Mouse (Mus musculus): ENCODE measurements around the gene Gm49486.
A peak's percentile ranks its signal among the peaks of the same experiment; 100 is the strongest.
"Not testable (repeated sequence)": the region's sequence is repeated elsewhere in the genome, so short reads cannot be mapped to it uniquely, and the experiment has no call there.

Gene Gm49486

DNA sequence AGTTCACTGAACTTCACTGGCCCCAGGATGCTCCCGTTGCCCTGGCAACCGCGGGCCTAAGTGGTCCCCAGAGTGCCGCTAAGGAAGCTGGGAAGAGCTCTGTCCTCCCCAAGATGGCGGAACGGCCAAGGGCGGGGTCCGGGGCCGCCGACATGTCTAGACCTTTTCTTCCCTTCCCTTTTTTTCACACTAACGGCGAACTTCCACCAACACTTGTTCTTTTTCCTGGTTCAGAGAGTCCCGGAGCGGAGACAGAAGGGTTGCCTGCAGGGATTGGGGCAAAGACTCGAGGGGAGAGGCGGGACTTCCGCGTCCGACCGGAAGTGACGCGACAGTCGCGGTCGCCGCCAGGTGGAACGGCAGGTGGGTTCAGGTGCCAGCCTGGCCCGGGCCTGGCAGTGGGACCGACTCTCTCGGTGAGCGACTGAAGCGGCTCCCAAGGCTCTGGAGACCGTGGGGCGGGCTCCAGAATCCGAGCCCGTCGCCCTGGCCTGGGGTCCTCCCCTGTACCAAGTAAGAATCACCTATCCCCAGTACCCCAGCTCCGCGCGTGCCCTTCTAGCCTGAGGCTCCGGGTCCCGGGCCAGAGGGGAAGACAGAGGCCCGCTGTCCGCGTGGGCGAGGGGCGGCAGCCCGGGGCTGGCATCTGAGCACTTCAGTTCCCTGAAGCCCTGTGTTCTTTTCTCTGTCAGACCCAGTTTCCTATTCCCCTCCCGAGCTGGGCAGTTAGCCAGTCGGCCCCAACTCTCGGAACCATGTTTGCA lies at the start of gene Gm49486, which contains the start of gene Pick1:
Gene Gm49486 (plus strand): TSS at position 334 of the 764 bp plus-strand sequence.
Gene Pick1 (plus strand): TSS at position 116 of the 764 bp plus-strand sequence.
- peak; percentile 94 for DNase-seq

DNA sequence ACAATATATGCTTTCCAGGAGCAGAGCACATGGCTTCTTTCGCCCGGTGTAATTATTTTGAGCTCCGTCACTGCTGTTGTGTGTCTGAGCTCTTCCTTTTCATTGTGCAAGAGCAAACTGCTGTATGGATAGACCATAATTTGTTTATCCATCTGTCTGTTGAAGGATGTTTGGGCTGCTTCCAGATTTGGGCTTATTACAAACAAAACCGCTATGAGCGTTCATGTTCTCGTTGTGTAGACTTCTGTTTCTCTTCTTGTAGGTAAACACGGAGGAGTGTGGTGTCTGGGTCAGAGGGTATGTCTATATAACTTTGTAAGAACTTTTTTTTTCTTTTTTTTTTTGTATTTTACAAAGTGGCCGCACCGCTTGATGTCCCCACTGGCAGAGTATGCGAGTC lies 44.0 kb upstream of the Gm49486 start:
- no peak for DNase-seq

DNA sequence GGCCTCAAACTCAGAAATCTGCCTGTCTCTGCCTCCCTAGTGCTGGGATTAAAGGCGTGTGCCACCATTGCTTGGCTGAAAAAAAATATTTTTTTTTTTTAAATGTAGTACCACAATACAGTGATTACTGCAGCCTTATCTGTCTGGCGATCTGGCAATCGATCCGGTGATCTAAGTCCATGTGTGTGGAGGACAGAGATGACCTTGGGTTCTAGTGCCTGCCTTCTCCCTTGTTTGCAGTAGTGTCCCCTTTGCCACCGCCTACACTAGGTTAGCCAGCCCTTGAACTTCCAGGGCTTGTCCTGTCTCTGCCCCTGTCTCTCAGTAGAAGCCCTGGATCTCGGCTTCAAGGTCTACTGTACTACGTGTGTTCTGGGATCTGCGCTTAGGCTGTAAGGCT lies 41.4 kb upstream of the Gm49486 start:
- DNase-seq = no peak

DNA sequence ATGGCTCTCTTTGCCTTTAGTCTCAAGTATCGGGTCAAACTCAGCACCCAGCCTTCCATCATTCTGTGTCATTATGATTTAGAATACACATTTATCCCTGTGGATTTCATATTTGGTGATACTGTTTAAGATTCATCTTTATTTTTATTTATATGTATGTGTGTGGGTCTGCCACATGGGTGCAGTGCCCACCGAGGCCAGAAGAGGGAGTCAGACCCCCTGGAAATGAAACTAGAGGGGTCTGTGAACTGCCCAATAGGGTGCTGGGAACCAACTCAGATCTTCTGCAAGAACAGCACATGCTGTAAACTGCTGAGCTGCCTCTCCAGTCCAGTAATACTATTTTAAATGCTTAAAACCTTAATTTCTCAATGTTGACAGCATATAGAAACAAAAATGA lies 37.8 kb upstream of the Gm49486 start:
- no peak for DNase-seq

DNA sequence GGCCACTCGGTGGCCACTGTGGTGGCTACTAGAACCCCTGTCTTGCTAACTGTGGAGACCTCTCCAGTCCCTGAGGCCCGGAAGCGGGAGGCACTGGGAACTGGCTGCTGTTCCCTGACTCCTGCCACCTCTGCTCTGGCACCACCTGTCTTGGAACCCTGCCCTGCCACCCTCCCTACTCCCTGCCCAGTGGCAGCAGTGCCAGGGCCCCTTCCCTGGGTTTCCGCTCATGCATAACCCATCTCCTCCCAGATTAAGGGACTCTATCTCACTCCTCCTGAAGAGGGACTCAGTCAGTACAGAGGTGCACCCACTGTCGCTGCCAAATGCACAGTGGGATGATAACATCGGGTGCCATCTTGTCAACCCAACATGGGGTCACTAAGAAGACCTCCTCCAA lies 36.7 kb upstream of the Gm49486 start:
- no peak for DNase-seq

DNA sequence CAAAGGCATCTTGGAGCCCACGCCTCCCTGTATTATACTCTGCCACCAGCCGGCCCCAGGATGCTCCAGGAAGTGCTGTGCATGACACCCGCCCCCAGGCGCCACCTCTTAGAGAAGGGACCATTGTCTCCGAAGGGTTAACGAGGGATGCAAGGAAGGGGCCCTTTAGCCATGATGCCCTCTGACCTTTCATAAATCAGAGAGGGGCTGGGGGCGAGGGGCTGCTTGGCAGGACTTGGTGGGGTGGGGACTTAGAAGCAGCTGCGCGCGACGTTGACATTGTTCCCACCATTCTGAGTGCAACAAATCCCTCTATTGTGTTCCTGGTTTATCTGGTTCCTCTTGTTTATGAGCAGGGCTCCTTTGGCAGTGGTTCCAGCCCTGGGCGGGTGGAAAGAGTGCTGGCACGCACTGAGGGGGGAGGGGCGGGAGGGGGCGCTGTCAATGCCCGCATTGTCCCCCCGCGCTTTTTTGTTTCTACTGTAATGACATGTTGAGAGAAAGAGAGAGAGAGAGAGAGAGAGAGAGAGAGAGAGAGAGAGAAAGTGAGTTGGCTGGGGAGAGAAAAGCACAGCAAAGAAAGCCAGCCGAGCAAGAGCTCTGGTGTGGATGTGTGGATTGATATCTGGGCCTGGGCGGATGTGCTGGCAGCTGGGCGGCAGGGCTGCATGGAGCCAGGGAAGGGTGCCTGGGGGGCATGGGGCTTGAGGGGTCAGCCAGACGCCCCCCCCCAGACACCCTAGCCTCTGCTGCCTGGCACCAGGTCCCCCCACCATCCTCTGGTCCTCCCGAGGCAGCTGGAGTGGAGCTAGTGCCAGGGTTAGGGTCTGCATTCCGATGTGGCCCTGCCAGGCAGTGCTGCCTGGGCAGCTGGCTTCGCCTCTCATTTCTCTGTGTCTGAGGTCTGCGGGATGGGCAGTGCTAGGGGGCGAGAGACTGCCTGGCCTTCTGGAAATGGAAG lies 36.0 kb upstream of the Gm49486 start:
- no peak for DNase-seq

DNA sequence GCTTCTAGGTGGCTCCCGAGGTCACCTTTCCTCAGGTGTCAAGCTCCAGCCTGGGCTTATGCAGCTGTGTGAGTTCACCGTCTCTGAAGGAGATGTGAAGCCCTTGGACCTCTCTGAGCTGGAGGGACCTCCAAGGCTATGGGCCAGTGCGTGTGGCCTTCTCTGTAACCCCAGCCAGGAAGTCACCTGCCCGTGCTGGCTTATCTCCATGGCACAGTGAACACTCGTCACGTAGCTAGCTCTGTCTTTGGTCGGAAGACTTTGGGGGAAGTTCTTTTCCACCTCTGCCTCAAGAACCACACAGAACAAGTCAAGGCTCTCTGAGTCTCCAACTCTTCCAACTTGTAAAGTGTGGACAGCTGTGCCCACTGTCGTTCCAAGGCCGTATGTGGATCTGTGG lies 35.1 kb upstream of the Gm49486 start:
- no peak for DNase-seq

DNA sequence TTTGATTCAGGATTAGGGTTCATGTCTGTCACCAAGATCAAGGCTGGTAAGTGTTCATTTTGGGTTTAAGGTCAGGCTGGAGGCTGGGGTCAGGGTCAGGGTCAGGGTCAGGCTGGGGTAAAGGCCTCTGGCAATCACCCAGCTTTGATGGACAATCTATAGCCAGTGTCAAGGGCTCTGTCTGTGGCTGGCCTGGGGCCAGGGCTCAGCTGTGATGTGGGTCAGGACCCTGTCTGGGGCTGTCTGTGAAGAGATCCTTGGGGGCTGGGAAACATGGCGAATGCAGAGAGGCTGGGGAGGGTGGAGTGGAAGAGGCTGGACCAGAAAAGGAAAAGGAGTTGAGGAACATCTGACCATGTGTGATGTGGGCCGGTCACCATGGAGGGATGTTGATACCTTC lies 34.2 kb upstream of the Gm49486 start:
- no peak for DNase-seq

DNA sequence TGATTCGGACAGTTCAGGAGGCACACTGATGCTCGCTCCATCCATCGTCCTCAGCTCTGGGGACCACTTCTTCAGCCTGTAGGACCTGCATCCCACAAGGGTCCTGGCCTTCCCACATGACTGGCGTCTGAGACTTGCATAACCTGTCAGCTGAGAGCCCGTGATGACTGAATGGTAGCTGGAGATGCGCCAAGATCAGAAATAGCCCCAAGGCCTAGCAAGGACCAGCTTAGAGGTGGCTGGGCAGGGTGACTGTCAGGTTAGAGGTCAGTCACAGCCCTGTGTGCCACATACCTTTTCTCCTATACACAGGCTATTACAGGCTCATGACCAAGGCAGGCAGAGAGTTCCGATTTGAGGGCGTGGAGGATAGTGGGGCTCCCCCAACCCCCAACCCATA lies 33.7 kb upstream of the Gm49486 start:
- DNase-seq = no peak

DNA sequence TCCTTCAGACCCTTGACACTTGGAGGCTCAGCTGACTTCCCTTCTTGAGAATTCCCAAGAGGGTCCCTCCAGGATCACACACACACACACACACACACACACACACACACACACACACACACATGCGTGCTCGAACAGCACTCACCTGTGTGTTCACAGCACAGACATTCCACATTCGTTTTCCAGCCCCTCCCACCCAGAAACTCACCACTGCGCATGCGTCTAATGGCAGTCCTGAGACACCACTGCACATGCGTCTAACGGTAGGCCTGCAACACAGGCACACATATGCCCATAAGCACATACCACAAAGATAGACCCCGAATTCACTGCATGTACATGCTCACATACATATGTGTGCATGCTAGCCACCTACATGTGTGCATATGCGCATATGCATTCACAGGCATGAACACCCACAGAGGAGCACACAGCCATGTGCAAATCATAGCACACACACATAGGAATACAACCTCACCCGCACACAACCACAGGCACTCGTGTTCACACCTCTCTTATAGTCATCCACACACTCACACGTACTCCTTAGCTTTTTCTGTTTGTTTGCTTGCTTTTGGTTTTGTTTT lies 29.7 kb upstream of the Gm49486 start:
- DNase-seq = no peak

DNA sequence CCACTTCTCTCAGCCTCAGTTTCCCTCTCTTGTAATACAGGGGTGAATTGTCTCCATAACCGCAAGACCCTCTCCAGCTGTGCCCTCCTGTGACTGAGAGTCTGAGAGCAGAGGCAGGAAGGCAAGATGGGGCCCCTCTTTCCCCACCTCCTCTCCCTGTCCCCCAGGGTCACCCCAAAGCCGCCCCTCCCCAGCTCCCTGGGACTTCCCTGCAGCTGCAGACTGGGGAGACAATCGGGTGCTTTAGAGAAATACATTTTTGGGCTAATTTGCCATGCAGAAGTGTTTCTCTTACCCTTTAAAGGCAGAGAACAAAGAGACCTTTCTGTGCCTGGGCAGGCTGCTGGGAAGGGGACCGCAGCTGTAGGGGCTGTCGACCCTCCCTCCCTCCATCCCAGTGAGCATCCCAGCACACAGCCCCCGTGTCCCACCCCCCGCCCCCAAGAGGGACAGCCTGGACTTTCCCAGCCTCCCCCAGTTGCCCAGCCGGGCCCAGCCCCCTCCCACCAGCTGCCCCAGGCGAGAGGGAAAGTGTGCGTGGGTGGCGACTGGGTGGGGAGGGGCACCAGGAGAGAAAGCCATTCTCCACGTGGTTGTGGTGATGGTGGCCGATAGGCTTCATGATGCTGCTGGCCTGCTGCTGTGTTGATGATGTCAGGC lies 27.6 kb upstream of the Gm49486 start:
- DNase-seq = no peak

DNA sequence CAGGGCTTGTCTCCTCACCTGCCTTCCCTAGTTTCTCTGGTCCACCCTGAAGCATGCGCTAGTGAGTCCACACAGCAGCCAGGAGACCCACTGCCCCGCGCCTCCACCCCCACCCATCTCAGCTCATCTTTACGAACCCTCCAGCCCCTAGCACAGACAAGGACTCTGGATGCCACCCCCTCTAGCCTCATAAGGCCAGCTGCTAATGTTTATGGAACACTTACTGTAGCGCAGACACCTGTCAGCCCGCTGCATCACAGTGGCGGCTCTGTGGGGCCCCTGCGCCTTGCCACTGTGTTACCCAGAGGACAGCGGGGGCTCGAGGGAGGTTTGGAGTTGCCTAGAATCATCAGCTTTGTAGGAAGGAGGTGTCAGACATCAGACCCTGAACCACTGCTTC lies 26.6 kb upstream of the Gm49486 start:
- DNase-seq = no peak

DNA sequence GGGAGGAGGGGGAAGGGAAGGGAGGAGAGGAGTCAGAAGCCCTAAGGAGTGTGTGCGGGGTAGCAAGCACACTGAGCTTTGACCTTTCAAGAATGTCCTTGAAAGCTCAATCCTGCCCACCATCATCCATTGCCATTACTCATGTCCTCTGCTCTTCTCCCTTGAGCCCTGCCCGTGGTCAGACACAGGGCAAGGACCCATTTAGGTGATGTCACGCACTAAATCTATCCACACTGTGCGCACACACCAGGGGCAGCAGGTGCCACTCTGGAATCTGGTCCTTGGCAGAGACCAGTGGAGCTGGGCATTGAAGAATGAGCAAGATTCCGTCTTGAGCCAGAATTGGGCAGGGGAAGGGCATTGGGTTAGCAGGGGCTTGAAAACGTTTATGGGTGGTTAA lies 21.0 kb upstream of the Gm49486 start:
- DNase-seq = no peak

DNA sequence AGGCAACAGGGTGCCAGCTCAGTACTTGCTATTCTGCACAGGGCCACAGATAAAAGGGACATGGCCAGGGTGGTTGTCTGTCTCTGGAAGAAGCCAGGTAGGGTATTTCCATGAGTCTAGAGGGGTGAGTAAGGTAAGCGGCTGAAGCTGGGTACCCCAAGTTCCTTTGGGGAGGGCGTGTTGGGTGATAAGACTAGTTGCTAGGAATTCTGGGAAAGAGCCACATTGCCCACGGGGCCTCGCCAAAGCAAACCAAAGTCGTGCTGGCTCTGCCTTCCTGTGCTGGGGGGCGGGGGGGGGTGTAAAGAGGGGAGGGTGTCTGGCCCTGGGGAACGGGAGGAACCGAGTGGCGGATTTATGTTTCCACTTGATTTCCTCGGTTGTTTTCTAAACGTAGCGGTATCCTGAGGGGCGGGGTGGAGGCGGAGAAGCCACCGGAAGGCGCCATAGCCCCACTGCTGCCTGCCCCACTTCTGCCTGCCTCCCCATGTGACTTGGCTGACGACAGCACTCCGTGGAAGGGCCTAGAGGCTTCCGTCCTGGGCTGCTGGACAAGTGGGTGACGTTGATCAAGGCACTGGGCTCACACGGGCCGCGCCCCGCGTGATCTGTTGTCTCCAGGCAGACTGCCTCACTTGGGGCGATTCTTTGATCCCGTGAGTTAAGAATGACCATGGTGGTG lies 20.3 kb upstream of the Gm49486 start:
- DNase-seq = peak; percentile 70

DNA sequence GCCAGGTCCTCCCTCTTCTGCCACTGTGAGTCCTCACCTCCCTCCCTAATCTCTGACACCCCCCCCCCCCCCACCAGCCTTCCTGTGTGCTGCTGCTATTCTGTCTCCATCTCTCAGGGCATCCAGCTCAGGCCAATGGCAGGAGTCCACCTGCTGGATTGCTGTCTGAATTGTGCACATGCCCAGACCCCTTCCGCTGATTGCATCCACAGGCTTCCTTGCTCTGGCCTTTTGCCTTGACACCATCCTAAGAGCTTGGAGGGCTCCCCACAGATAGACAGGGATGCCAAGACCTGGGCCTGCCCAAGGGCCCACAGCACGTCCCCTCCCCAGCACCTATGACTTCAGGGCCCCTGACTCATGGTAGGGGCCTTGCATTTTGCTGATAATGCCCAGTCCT lies 18.8 kb upstream of the Gm49486 start:
- no peak for DNase-seq

DNA sequence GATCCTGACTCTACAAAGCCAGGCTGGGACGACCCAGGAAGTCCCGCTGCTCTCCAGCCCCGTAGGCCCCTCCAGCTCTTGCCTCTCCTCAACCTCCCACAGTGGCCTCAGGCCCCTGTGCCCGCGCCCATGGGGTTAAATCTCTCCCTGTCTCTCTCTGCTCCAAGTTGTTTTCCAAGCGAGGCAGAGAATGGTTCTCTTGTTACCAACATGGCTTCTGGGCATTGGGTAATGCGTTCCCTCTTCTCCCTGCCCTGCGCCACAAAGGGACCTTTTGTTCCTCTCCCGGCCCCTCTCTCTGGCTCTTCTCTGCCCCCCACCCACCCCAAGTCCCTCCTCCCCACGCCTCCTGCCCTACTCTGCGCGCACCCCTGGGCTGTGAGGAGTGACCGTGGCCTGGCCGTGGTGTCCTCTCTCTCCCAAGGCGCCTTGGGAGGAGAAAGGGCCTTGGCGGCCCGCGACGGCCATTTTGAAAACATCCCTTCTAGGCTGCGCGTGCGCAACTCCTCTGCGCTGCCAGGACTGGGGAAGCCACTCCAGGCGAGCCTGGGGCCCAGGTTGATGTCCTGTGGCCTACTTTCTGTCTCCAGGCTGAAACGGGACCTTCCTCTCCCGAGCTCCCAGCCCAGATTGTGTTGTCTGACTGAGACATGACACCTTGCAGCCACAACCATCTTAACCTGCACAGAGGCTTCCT lies 16.3 kb upstream of the Gm49486 start:
- DNase-seq = no peak

DNA sequence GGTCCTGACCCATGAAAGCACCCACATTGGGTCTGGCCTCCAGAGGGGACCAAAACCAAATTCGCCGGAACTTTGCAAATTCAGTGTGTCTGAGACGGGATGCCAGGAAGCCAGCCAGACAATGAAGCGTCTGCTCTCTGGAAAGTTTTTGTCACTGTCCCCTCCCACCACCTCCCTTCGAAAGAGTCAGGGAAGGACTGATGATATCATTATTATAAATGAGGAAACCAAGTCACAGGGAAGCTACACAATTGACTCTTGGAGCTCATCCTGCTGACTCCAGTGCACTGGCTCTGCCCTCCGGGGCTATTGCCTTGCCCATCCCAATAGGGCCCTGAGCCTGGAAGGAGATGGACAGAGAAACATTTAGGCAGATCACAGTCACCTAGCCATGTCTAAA lies 15.6 kb upstream of the Gm49486 start:
- peak; percentile 22 for DNase-seq

DNA sequence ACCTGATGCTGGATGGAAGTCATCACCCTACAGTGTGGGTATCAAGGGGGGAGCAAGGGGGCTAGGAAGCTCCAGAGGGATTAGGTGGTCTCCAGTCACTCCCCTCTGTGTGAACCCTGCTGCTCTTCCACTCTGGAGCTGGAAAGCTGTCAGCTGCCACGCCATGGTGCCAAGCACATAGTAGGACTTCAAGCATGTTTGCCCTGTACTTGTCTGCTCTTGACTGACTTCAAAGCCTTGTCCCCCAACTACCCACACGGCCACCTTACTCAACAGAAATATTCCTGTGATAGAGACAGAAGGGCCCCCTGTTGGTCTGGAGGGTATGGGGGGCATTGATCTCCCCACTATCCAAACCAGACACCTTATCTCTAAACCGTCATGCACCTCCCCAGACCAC lies 13.0 kb upstream of the Gm49486 start:
- no peak for DNase-seq

DNA sequence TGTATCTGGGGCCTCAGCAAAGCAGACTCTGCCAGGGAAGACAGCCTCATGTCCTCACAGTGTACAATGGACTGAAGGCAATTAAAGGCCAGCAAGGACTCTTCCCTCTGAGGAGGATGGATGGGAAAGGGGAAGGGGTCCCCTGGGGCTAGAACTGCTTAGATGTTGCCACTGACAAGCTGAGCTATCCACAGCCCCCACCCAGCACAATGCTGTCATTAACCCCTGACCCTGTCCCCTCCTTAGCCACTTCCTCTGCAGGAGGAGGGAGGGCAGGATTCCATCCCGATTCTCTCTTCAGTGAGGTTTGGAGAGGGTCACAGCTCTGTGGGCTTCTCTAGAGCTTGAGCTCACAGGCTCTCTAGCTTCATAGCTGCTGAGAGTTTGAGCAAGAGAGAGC lies 9.6 kb upstream of the Gm49486 start:
- DNase-seq = no peak

DNA sequence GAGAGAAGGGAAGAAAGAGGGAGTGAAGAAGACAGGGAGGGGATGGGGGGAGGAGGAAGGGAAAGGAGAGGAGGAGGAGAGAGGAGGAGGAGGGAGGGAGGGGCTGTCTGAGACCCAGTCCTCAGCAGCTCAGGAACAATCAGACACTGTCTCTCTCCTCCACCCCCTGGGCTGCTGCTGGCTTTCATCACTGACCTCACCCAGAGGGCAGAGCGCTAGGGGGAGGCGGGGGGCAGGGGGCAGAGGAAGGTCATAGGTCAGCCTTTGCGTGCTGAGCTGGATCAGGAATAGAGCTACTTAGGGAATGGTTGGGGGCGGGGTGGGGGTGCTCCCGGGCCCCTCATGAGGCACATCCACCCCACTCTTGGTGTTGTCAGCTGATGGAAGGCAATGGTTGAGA lies 5.5 kb upstream of the Gm49486 start:
- no peak for DNase-seq

DNA sequence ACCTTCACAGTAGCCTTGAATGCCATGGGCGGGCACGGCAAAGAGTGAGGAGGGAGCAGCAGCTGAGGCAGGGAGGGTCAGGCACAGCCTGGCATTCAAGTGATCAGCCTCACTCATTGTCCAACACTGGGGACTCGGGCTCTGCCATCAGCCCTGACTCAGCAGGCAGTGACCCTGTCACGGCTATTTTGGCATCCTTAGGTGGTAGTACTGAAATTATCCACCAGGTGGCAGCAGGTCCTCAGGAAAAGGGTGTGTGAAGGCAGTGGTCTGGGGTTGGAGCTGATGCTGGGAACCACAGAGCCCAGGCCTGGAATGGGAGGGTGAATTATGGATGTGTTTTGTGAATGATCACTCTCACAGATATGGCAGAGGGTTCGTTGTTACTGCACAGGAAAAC lies 4.5 kb upstream of the Gm49486 start:
- DNase-seq = peak; percentile 91

DNA sequence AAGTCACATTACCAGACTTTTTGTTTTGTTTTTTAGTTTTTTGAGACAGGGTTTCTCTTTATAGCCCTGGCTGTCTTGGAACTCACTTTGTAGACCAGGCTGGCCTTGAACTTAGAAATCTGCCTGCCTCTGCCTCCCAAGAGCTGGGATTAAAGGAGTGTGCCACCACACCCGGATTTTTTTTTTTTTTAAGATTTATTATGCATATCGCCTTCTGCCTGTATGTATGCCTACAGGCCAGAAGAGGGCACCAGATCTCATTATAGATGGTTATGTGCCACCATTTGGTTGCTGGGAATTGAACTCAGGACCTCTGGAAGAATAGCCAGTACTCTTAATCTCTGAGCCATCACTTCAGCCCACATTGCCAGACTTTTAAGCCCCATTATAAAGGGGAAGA lies 3.4 kb upstream of the Gm49486 start:
- not testable (repeated sequence) for DNase-seq
